Mouse (Mus musculus): ENCODE results near the gene Tmsb10.

The Tmsb10 gene

GRCm38 (mm10) chr6:72911261-72911660, 47.3 kb downstream of the Tmsb10 start:
- no peak for ATAC-seq (ENCODE audit: low TSS enrichment)

Measured in frontal cortex, adult (tissue).